Mouse (Mus musculus) hematopoietic stem cell, adult 5-6 weeks (primary cell): ENCODE data around the gene Ngdn. TPM values are rescaled to one million over a fixed set of nuclear protein-coding genes. Genes with fewer than 3 reads are reported as not detected.
A peak's percentile ranks its signal among the peaks of the same experiment; 100 is the strongest.
"Not testable (repeated sequence)": the region's sequence is repeated elsewhere in the genome, so short reads cannot be mapped to it uniquely, and the experiment has no call there.

Experiments
- ATAC-seq, 2 experiments: fragments of 125-278 bp in 1 of 2; replicated peaks in 1 of 2; 2 replicates each; pipeline ENCODE4 v1.8.0; 2016 to 2017; ENCODE audit warnings: inconsistent platforms in 2 of 2, mild to moderate bottlenecking in 2 of 2, moderate number of reproducible peaks in 2 of 2, low read depth in 1 of 2, moderate TSS enrichment in 1 of 2; ENCODE audit not compliant: low FRiP score in 2 of 2, poor library complexity in 2 of 2, severe bottlenecking in 2 of 2, insufficient read depth in 1 of 2, low TSS enrichment in 1 of 2
- total RNA-seq: library from RNA; stranded (forward); fragments of 172-1452, 232-1000 nt; gene quantifications from 2 replicates; pipeline ENCODE4 v1.2.3, GENCODE M21; 2017

Ngdn gene
- total RNA-seq, 1 experiment from 2014 or later = 66.5 TPM

GRCm38 (mm10) chr14:55015767-55016111 is 485 bp downstream of the Ngdn start:
- ATAC-seq = no peak; a peak in 1 of 4 replicates

- no peak for ATAC-seq
Observed at GRCm38 (mm10) chr14:55016876-55017275, 1.6 kb downstream of the Ngdn start.

- no peak for ATAC-seq
Observed at GRCm38 (mm10) chr14:55020394-55020793, 5.1 kb downstream of the Ngdn start.

GRCm38 (mm10) chr14:55023011-55023410 is 7.8 kb downstream of the Ngdn start:
- no peak for ATAC-seq

- peak; percentile 48 to 59; a peak in 3 of 4 replicates for ATAC-seq
Observed at GRCm38 (mm10) chr14:55024236-55024635, 9.0 kb downstream of the Ngdn start.

- no peak for ATAC-seq
Observed at GRCm38 (mm10) chr14:55025527-55025926, 10.3 kb downstream of the Ngdn start.

GRCm38 (mm10) chr14:55027251-55027650 is 12.0 kb downstream of the Ngdn start:
- ATAC-seq = no peak

- no peak for ATAC-seq
Observed at GRCm38 (mm10) chr14:55027653-55028052, 12.4 kb downstream of the Ngdn start.

- no peak for ATAC-seq
Observed at GRCm38 (mm10) chr14:55028333-55028835, 13.1 kb downstream of the Ngdn start.

GRCm38 (mm10) chr14:55029034-55029698 is 13.9 kb downstream of the Ngdn start:
- ATAC-seq = peak in 1 of 2 experiments; percentile 48; a peak in 1 of 4 replicates

- no peak for ATAC-seq
Observed at GRCm38 (mm10) chr14:55032695-55033225, 17.5 kb downstream of the Ngdn start.

- not testable (repeated sequence) for ATAC-seq
Observed at GRCm38 (mm10) chr14:55043694-55044093, 28.4 kb downstream of the Ngdn start.

GRCm38 (mm10) chr14:55047971-55048531 is 32.8 kb downstream of the Ngdn start:
- ATAC-seq = no peak

GRCm38 (mm10) chr14:55052496-55052895 is 37.2 kb downstream of the Ngdn start:
- ATAC-seq = no peak

- no peak for ATAC-seq
Observed at GRCm38 (mm10) chr14:55053050-55053449, 37.8 kb downstream of the Ngdn start.

- 0 out of 4 replicates have a peak, but pooled peaks of 1 of the 2 experiments have one; percentile 4 for ATAC-seq
Observed at GRCm38 (mm10) chr14:55053708-55054190, 38.5 kb downstream of the Ngdn start.

- ATAC-seq = peak; percentile 55
Observed at GRCm38 (mm10) chr14:55054191-55054749, 39.0 kb downstream of the Ngdn start.

- peak; percentile 92 to 93 for ATAC-seq
Observed at GRCm38 (mm10) chr14:55055167-55055834, 40.0 kb downstream of the Ngdn start.
